Mouse (Mus musculus): ENCODE results near the gene 1700007K13Rik. TPM values are rescaled to one million over a fixed set of nuclear protein-coding genes. Genes with fewer than 3 reads are reported as not detected.

1700007K13Rik gene
- polyA plus RNA-seq, 1 experiment from 2014 or later, result 0.75 TPM

DNA sequence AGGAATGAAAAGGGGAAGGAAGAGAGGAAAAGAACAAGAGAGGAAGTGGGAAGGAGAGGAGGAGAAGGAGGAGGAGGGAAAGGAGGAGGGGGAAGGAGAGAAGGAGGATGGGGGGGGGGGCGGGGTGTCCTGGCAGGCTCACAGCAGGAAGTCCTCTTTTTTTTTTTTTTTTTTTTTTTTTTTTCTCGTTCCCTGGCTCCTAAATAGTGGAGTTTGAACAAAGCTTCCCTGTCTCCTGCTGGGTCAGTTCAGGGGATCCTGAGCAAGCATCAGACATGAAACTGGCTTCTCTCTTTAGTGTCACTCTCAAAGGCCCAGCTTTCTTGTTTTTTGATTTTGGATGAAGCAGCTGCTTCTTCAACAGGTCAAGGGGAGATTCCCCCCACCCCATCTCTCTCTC lies 32.6 kb downstream of the 1700007K13Rik start:
- Histone ChIP-seq H3K4me2 (replicated peaks) (no peak overlapping the region), H3K27me3 (no peaks in the 10 kb centered on the region), H3K9me3 (no peaks in the 10 kb centered on the region), H3K9ac (replicated peaks) (no peak overlapping the region), H3K36me3 (no peaks in the 10 kb centered on the region), H3K4me1 (no peaks in the 10 kb centered on the region), H3K27ac (replicated peaks) (no peak overlapping the region), H3K4me3 (no peak overlapping the region)
- no peak for ATAC-seq (ENCODE audit: low FRiP score, low read depth)
- WGBS, result 0% methylated on average over 1 of the region's 2 CpGs

GRCm38 (mm10) chr2:28432811-28433210 lies 33.3 kb downstream of the 1700007K13Rik start:
- Histone ChIP-seq H3K4me3 (no peak overlapping the region), H3K27ac (replicated peaks) (no peak overlapping the region), H3K4me1 (no peaks in the 10 kb centered on the region), H3K36me3 (no peaks in the 10 kb centered on the region), H3K9ac (replicated peaks) (no peak overlapping the region), H3K27me3 (no peaks in the 10 kb centered on the region), H3K9me3 (no peaks in the 10 kb centered on the region), H3K4me2 (replicated peaks) (no peak overlapping the region)
- ATAC-seq (ENCODE audit: low FRiP score, low read depth), result no peak
- 55% methylated on average over 1 of the region's 1 CpGs for WGBS

GRCm38 (mm10) chr2:28430846-28431245 lies 35.3 kb downstream of the 1700007K13Rik start:
- Histone ChIP-seq H3K9me3 (no peaks in the 10 kb centered on the region), H3K27ac (replicated peaks) (no peak overlapping the region), H3K4me3 (no peak overlapping the region), H3K27me3 (no peaks in the 10 kb centered on the region), H3K4me2 (replicated peaks) (no peak overlapping the region), H3K36me3 (no peaks in the 10 kb centered on the region), H3K9ac (replicated peaks) (no peak overlapping the region), H3K4me1 (no peaks in the 10 kb centered on the region)
- no peak for ATAC-seq (ENCODE audit: low FRiP score, low read depth)
- WGBS, result 67% methylated on average over 6 of the region's 6 CpGs

DNA sequence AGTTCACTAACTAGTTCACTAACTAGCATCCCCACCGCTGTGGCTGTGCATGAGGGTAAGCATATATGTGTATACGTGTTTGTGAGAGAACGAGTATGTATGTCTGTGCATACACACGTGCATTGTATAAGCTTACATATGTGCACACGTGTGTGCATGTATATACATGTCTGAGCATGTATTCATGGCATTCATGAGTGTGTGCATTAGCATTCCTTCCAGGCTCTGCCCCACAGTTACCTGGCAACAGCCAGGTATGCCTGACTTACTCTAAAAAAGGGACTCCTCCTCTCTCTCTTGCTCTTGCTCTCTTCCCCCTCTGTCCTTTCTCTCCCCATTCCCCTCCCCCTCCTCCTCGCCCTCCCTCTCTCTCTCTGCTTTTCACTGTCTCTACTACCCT lies 38.9 kb downstream of the 1700007K13Rik start:
- no peaks in the 10 kb centered on the region for H3K4me1 ChIP-seq
- 83% methylated on average over 6 of the region's 6 CpGs for WGBS
- H3K27me3 ChIP-seq, result no peaks in the 10 kb centered on the region
- no peak overlapping the region for H3K9ac ChIP-seq (replicated peaks)
- no peak for ATAC-seq (ENCODE audit: low FRiP score, low read depth)
- H3K4me3 ChIP-seq, result no peak overlapping the region
- no peaks in the 10 kb centered on the region for H3K36me3 ChIP-seq
- no peaks in the 10 kb centered on the region for H3K9me3 ChIP-seq
- no peak overlapping the region for H3K27ac ChIP-seq (replicated peaks)
- no peak overlapping the region for H3K4me2 ChIP-seq (replicated peaks)

- H3K9me3 ChIP-seq, result no peaks in the 10 kb centered on the region
- no peak overlapping the region for H3K4me3 ChIP-seq
- H3K36me3 ChIP-seq, result no peaks in the 10 kb centered on the region
- no peak overlapping the region for H3K4me2 ChIP-seq (replicated peaks)
- no peak overlapping the region for H3K27ac ChIP-seq (replicated peaks)
- H3K27me3 ChIP-seq, result no peaks in the 10 kb centered on the region
- H3K4me1 ChIP-seq, result 0 out of 2 replicates have a peak, but pooled peaks cover 2% of the 10 kb centered on the region
- no peak for ATAC-seq (ENCODE audit: low FRiP score, low read depth)
- H3K9ac ChIP-seq (replicated peaks), result no peak overlapping the region
- 28% methylated on average over 3 of the region's 3 CpGs for WGBS
Observed at GRCm38 (mm10) chr2:28423167-28423566, 43.0 kb downstream of the 1700007K13Rik start.

- WGBS, result 13% methylated on average over 4 of the region's 4 CpGs
- peaks cover 11% of the 10 kb centered on the region; the same call in 1 of the 2 replicates for H3K4me1 ChIP-seq
- no peaks in the 10 kb centered on the region for H3K27me3 ChIP-seq
- no peak overlapping the region for H3K27ac ChIP-seq (replicated peaks)
- no peak overlapping the region for H3K4me3 ChIP-seq
- no peak overlapping the region for H3K9ac ChIP-seq (replicated peaks)
- H3K9me3 ChIP-seq, result no peaks in the 10 kb centered on the region
- H3K36me3 ChIP-seq, result no peaks in the 10 kb centered on the region
- no peak for ATAC-seq (ENCODE audit: low FRiP score, low read depth)
- no peak overlapping the region for H3K4me2 ChIP-seq (replicated peaks)
Observed at GRCm38 (mm10) chr2:28419898-28420297, 46.2 kb downstream of the 1700007K13Rik start.

DNA sequence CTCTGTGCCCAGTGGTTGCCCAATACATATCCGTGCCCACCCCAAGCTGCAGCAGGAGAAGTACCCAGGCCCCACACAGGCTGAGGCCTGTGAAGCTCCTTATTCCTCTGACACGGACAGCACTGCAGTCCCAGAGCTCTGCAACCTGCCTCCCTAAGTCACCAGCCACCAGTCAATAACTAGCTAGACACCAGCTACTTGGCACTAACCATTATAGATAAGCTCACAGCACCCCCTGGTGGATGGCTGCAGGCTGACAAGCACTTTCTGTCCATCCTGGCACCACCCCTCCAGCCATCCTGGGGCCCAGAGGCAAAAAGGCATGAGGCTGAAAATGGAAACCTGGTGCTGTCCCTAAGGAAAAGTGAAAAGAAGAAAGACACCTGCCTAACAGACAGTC lies 48.1 kb downstream of the 1700007K13Rik start:
- no peak for ATAC-seq (ENCODE audit: low FRiP score, low read depth)
- Histone ChIP-seq H3K9me3 (no peaks in the 10 kb centered on the region), H3K36me3 (no peaks in the 10 kb centered on the region), H3K27me3 (no peaks in the 10 kb centered on the region), H3K4me2 (replicated peaks) (no peak overlapping the region), H3K9ac (replicated peaks) (no peak overlapping the region), H3K27ac (replicated peaks) (no peak overlapping the region), H3K4me3 (no peak overlapping the region), H3K4me1 (peaks cover 11% of the 10 kb centered on the region; the same call in 1 of the 2 replicates)
- 42% methylated on average over 2 of the region's 2 CpGs for WGBS

GRCm38 (mm10) chr2:28416511-28416910 lies 49.6 kb downstream of the 1700007K13Rik start:
- Histone ChIP-seq H3K9me3 (no peaks in the 10 kb centered on the region), H3K4me3 (no peak overlapping the region), H3K9ac (replicated peaks) (0 out of 2 replicates have a peak overlapping the region, but pooled peaks have one; percentile 12), H3K4me1 (peaks cover 11% of the 10 kb centered on the region; the same call in 1 of the 2 replicates), H3K27ac (replicated peaks) (no peak overlapping the region), H3K27me3 (no peaks in the 10 kb centered on the region), H3K4me2 (replicated peaks) (no peak overlapping the region), H3K36me3 (no peaks in the 10 kb centered on the region)
- WGBS, result 88% methylated on average over 1 of the region's 1 CpGs
- ATAC-seq (ENCODE audit: low FRiP score, low read depth), result no peak

DNA sequence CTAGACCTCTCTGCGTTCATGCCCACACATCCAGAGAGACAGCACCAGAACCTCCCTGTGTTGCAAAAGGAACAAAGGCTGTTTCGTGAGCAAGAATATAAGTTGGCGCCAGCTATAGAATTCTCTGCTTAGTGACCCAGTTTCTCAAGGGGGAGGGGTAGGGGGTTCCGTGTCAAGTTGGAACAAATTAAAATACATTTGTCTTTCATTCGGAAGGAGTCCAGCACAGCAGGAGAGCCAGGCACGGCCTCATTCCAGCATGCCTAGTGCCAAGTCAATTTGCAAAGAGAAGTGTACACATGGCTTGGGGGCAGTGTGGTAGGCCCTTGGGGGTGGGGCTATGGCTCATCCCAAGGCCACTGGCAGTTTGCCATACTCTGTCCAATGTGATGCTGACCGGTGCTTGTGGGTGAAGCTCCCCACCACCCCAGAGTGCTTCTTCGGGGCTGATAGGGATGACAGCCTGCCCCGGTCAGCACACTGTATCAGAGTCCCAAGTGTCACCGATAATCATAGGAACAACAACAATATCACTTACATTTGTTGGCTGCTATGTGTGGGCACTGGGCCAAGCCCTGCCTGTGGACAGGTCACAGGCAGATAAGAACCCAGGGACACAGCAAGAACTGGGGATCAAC lies 50.6 kb downstream of the 1700007K13Rik start:
- 62% methylated on average over 10 of the region's 10 CpGs for WGBS

DNA sequence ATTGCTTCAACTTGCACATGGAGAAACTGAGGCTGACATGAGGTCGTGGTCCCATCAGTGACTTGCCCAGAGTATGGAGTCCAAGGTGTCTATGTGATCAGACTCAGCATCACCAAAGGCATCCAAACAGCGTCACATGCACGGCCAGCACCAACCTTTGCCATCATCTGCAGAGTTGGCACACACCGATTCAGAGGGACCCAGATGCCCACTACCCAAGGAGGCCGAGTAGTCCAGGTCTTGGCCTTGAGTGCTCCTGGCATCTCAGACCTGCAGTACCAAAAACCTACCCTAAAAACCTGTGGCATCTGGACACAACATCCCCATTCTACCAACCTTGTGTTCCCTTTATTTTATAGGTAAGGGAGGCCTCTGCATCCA lies 51.4 kb downstream of the 1700007K13Rik start:
- WGBS, result 93% methylated on average over 5 of the region's 5 CpGs

More for the DNA sequence above, 50.6 kb downstream of the 1700007K13Rik start:
- no peaks in the 10 kb centered on the region for H3K9me3 ChIP-seq
- H3K4me1 ChIP-seq, result peaks cover 11% of the 10 kb centered on the region; the same call in 1 of the 2 replicates
- ATAC-seq (ENCODE audit: low FRiP score, low read depth), result no peak
- no peaks in the 10 kb centered on the region for H3K27me3 ChIP-seq
- no peak overlapping the region for H3K4me2 ChIP-seq (replicated peaks)
- no peaks in the 10 kb centered on the region for H3K36me3 ChIP-seq
- H3K4me3 ChIP-seq, result no peak overlapping the region
- no peak overlapping the region for H3K27ac ChIP-seq (replicated peaks)
- no peak overlapping the region for H3K9ac ChIP-seq (replicated peaks)

DNA sequence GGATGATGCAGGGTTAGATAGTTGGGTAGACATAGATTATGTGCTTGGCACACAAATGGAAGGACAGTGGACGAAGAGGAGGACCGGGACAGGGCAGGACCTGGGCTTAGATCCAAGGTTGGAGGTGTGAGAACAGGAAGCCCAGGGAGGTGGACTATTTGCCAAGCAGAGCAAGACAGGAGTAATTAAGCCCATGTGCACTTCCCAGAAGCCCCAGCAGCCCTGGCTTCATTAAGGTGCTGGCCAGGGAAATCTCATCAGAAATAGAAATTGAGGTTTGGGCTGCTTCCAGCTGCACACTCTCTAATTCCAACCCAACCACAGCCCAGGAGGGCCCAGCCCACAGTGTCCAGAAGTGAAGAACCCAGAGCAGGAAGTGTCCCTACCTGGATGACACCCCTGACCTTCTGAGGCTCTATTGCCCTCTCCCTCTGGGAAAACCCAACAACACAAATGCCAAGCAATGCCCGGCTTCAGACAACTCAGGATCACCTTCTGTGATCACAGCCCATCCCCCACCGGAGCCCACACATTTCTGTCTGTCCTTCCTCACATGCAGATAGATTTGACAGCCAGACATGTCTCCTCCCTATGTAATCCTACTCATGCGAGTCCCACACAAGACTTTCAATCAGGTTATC lies 51.9 kb downstream of the 1700007K13Rik start:
- no peaks in the 10 kb centered on the region for H3K9me3 ChIP-seq
- no peak overlapping the region for H3K9ac ChIP-seq (replicated peaks)
- no peak overlapping the region for H3K4me2 ChIP-seq (replicated peaks)
- no peaks in the 10 kb centered on the region for H3K27me3 ChIP-seq
- no peak overlapping the region for H3K4me3 ChIP-seq
- no peak for ATAC-seq (ENCODE audit: low FRiP score, low read depth)
- peaks cover 14% of the 10 kb centered on the region; the same call in 1 of the 2 replicates for H3K4me1 ChIP-seq
- 88% methylated on average over 5 of the region's 5 CpGs for WGBS
- H3K27ac ChIP-seq (replicated peaks), result no peak overlapping the region
- no peaks in the 10 kb centered on the region for H3K36me3 ChIP-seq

More for the DNA sequence above, 51.4 kb downstream of the 1700007K13Rik start:
- Histone ChIP-seq H3K27ac (replicated peaks) (no peak overlapping the region), H3K4me1 (peaks cover 10% of the 10 kb centered on the region; the same call in 1 of the 2 replicates), H3K4me2 (replicated peaks) (no peak overlapping the region), H3K9me3 (no peaks in the 10 kb centered on the region), H3K36me3 (no peaks in the 10 kb centered on the region), H3K4me3 (no peak overlapping the region), H3K27me3 (no peaks in the 10 kb centered on the region), H3K9ac (replicated peaks) (no peak overlapping the region)
- ATAC-seq (ENCODE audit: low FRiP score, low read depth), result no peak

DNA sequence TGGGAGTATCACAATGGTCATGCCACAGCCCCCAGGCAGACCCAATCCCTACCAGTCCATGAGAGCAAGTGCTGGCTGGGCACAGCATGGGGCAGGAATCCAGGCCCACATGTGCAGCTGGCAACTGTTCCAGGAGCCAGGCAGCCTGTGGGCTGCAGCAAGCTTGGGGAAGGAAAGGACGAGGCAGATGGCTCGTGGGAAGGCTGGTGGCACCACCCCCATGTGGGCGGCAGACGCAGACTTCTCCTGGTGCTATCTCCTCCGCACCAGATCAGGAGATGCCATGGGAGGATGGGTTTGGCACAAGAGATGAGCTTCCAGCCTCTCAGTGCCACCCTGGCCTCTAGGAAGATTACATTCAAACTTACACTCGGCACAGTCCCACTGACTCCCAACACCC lies 53.2 kb downstream of the 1700007K13Rik start:
- no peaks in the 10 kb centered on the region for H3K9me3 ChIP-seq
- H3K4me3 ChIP-seq, result no peak overlapping the region
- H3K27ac ChIP-seq (replicated peaks), result no peak overlapping the region
- peaks cover 14% of the 10 kb centered on the region; the same call in 1 of the 2 replicates for H3K4me1 ChIP-seq
- ATAC-seq (ENCODE audit: low FRiP score, low read depth), result no peak
- no peaks in the 10 kb centered on the region for H3K36me3 ChIP-seq
- H3K9ac ChIP-seq (replicated peaks), result no peak overlapping the region
- no peaks in the 10 kb centered on the region for H3K27me3 ChIP-seq
- no peak overlapping the region for H3K4me2 ChIP-seq (replicated peaks)
- 85% methylated on average over 6 of the region's 6 CpGs for WGBS
